Mouse (Mus musculus): ENCODE results near the gene Agfg2. TPM values are rescaled to one million over a fixed set of nuclear protein-coding genes. Genes with fewer than 3 reads are reported as not detected.
"Not testable (repeated sequence)": the region's sequence is repeated elsewhere in the genome, so short reads cannot be mapped to it uniquely, and the experiment has no call there.

The Agfg2 gene
- polyA plus RNA-seq, 1 experiment = 32.4 TPM

GRCm38 (mm10) chr5:137647827-137648601, 36.5 kb downstream of the Agfg2 start:
- no peak for DNase-seq (ENCODE audit: extremely low spot score in 1 of 2, low spot score in 1 of 2)

- DNase-seq (ENCODE audit: extremely low spot score in 1 of 2, low spot score in 1 of 2) = no peak
Measured at GRCm38 (mm10) chr5:137645652-137646091, 38.9 kb downstream of the Agfg2 start, which contains the start of gene Irs3. TSS of gene Irs3 (minus strand) at chr5:137645714.

GRCm38 (mm10) chr5:137645091-137645651, 39.4 kb downstream of the Agfg2 start:
- DNase-seq (ENCODE audit: extremely low spot score in 1 of 2, low spot score in 1 of 2) = no peak

GRCm38 (mm10) chr5:137644484-137644883, 40.0 kb downstream of the Agfg2 start:
- DNase-seq (ENCODE audit: extremely low spot score in 1 of 2, low spot score in 1 of 2) = no peak

DNA sequence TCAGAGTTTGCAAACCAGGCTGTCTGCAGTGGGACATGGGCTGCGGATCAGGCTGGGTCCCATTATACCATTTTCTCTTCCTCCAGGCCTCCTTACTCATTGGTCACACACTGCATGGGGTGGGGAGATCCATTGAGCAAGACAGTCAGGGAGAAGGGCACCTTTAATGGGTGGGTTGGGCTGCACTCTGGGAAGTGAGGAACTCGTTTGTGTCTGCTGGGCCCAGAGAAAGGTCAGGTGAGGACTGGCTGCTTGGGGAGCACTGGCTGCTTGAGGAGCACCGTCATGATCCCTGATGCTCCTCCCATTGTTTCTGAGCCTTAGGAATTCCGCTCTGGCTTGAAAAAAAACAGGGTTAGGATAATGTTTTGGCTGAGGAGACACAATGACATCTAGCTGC, 41.6 kb downstream of the Agfg2 start:
- DNase-seq (ENCODE audit: extremely low spot score in 1 of 2, low spot score in 1 of 2) = no peak

GRCm38 (mm10) chr5:137641054-137641453, 43.5 kb downstream of the Agfg2 start, which contains the start of gene Sap25:
TSS of gene Sap25 (plus strand) at chr5:137641334.
- peak in 1 of 2 experiments; percentile 20 for DNase-seq (ENCODE audit: extremely low spot score in 1 of 2, low spot score in 1 of 2)

GRCm38 (mm10) chr5:137639472-137639871, 45.1 kb downstream of the Agfg2 start:
- DNase-seq (ENCODE audit: extremely low spot score in 1 of 2, low spot score in 1 of 2) = no peak

DNA sequence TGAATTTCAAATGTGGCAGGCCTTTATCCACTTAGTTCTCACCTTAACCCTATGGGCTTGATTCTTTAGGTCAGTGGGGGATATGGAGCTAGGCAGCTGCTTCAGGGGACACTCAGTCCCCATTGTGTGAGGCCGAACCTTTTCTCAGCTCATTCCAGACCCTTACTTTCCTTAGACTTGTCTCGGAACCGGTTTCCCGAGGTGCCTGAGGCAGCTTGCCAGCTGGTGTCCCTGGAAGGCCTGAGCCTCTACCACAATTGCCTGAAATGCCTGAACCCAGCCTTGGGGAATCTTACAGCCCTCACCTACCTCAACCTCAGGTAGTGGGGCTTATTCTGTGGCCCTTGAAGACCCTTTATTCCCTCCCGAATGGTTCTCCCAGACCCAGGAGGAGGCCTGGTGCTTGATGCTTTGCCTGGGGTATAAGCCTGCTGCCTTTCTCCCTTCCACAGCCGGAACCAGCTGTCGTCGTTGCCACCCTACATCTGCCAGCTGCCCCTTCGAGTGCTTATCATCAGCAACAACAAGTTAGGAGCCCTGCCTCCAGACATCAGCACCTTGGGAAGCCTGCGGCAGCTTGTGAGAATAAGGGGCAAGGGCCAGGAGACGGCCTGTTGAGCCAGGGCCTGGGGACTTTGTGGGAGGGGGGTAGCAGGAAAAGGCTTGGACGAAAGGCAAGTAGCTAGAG, 51.0 kb downstream of the Agfg2 start:
- DNase-seq (ENCODE audit: extremely low spot score in 1 of 2, low spot score in 1 of 2) = no peak

DNA sequence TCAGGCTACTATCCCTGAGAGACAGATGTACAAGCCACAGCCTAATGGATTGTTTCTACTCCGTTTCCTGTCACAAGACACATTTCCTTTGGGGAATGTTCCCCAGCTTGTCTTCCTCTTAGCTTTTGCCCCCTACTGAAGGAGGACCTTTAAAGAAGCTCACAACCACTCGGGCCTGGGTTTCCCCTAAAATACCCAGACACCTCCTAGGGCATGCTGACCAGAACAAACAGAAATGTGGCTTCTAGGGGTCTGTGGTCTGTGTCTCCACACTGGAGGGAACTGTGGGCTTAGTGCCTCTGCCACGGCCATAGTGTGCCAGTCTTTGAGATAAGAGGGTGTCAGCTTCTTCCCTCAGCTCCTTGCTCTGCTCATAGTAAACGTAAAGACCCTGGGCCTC, 52.9 kb downstream of the Agfg2 start:
- no peak for DNase-seq (ENCODE audit: extremely low spot score in 1 of 2, low spot score in 1 of 2)

DNA sequence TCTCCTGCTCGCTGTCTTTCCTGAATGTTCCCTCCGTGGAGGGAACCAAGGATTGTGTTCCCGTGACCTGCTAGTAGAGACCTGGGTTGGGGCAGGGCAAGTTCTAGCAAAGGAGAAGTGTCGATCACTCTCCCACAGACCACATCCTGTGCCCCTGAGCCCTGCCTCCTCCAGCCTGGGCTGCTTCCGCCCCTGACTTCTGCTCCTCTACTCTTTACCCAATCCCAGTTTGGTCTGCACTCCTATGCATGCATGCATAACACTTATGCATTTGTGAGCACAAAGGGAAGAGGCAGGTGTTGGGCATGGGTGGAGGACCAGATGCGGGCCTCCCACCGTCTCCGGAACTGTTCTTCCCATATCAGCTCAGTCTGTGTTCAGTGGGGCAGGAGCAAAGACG, 53.4 kb downstream of the Agfg2 start:
- peak in 1 of 2 experiments; percentile 47 for DNase-seq (ENCODE audit: extremely low spot score in 1 of 2, low spot score in 1 of 2)

- no peak for DNase-seq (ENCODE audit: extremely low spot score in 1 of 2, low spot score in 1 of 2)
Measured at GRCm38 (mm10) chr5:137630602-137631001, 53.9 kb downstream of the Agfg2 start.

DNA sequence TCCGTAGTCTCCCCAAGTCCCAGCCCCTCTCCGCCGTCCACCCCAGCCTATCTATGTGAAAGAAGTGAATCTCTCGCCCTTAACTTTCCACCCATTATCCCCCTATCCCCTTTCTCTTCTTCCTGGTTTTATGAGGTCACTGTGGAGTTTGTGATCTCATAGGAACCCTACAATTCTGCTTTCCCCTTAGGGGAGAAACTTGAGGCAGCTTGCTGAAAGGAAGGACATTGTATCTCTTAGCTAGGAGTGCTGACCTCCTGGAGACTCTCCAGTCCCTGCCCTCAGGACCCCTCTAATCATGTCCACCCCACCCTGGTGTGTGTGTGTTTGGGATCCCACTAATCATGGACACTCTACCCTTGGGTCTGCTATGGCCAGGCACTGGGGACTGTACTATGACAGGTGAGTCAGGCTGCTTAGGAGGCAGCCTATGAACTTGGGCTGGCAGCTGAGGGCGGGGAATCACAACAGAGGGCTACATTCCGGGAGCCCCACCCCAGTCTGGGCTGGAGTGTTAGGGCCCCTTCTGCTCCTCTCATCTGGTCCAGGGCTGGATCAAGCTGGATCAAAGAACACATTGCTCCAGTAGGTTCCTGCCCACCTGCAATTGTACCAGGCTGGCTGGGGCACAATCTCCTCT, 54.5 kb downstream of the Agfg2 start:
- DNase-seq (ENCODE audit: extremely low spot score in 1 of 2, low spot score in 1 of 2) = no peak

DNA sequence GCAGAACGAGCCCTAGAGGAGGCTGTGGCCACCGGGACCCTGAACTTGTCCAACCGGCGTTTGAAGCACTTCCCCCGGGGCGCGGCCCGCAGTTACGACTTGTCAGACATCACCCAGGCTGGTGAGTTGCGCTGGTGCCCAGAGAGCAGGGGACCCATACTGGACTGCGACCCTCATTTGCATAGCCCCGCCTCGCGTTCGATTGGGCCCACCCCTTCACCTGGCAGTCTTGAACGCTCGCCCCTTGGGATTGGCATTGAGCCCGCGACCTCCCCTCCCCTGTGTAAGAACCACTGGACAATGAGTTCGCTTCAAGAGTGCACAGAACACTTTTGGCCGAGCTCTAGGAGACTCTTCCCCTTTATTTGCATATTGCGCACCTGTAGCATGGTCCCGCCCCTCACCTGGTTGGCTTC, 55.2 kb downstream of the Agfg2 start:
- peak in 1 of 2 experiments; percentile 37 for DNase-seq (ENCODE audit: extremely low spot score in 1 of 2, low spot score in 1 of 2)

GRCm38 (mm10) chr5:137628498-137629305, 55.8 kb downstream of the Agfg2 start, which contains the start of the genes Fbxo24, Lrch4 and Gm20605:
TSS of gene Fbxo24 (minus strand) at chr5:137629002.
TSS of gene Lrch4 (plus strand) at chr5:137629121.
TSS of gene Gm20605 (plus strand) at chr5:137629175.
- DNase-seq (ENCODE audit: extremely low spot score in 1 of 2, low spot score in 1 of 2) = peak; percentile 99 to 100

GRCm38 (mm10) chr5:137627991-137628390, 56.5 kb downstream of the Agfg2 start:
- DNase-seq (ENCODE audit: extremely low spot score in 1 of 2, low spot score in 1 of 2) = peak in 1 of 2 experiments; percentile 29

DNA sequence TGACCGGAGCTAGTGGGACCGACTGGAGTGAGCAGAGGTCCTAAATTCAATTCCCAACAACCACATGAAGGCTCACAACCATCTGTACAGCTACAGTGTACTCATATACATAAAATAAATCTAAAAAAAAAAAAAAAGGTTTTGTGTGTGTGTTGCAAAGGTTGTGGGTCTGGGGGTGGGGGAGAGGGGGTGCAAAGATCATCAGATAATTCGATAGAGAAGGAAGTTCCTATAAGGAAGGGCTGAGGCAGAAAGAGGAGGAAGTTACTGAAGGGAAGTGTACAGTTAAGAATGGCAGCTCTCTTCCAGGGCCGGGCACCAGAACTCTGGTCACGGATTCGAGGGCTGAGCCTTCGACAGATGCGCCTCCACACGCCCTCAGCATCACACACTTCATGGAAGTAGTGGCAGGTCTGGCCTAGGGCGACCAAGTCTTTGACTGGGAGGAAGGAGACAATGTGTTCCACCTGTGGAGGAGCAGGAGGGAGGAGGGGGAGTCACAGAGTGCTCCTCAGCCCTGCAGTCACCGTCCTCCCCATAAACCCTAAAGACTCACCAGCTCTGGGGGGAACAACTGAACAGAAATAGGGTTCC, 60.5 kb downstream of the Agfg2 start:
- DNase-seq (ENCODE audit: extremely low spot score in 1 of 2, low spot score in 1 of 2) = no peak

DNA sequence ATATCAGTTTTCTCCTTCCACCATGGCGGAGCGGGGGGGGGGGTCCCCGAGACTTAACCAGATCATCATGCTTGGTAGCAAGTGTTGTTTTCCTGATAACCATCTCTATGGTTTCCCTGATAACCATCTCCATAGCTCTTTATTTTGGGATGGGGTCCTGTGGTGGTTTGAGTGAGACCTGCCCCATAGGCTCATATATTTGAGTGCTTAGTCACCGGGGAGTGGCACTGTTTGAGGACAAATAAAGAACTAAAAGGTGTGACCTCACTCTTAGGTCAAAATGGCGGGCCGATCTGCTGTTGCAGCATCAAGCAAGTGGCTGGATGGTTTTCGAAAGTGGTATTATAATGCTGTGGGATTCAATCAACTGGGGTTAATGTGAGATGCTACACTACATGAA, 69.2 kb downstream of the Agfg2 start:
- no peak for DNase-seq (ENCODE audit: extremely low spot score in 1 of 2, low spot score in 1 of 2)

- not testable (repeated sequence) for DNase-seq (ENCODE audit: extremely low spot score in 1 of 2, low spot score in 1 of 2)
Measured at GRCm38 (mm10) chr5:137614921-137615320, 69.6 kb downstream of the Agfg2 start.

GRCm38 (mm10) chr5:137613550-137613949, 71.0 kb downstream of the Agfg2 start, which contains the start of gene Pcolce:
TSS of gene Pcolce (minus strand) at chr5:137613784.
- DNase-seq (ENCODE audit: extremely low spot score in 1 of 2, low spot score in 1 of 2) = no peak

Data from frontal cortex, adult 2 months (tissue).